Mouse (Mus musculus) liver, adult 2 months (tissue): ENCODE results near the gene Meox1.

Source experiments
- CTCF ChIP-seq: fragments of 200-500 bp; IDR thresholded peaks from 2 replicates; pipeline ENCODE4 v1.5.1; 2011; ENCODE audit warnings: low read depth, low read length, control low read depth
- POLR2A ChIP-seq: fragments of 200-500 bp; IDR thresholded peaks from 2 replicates; pipeline ENCODE4 v1.6.1; 2011; ENCODE audit warnings: low read length, control low read depth; ENCODE audit not compliant: insufficient read depth; ENCODE audit errors: extremely low read depth

DNA sequence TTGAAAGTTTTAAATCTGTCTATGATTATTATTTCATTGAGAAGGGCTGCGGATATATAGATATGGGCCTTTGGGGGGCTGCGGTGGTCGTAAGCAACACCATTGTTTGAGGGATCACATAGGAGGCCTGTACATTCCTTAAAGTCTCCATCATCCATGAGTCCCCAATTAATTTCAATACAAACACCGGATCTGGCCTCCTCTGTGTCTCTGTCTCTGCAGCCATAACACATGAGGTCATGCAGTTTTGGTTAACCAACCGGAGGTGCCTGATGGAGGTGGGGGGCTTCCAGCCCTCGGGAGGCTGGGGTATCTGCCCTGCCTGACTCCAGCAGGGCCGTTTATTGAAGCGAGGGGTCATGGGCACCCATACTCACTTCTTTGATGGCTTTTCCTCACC is 63.6 kb downstream of the Meox1 start:
- TF ChIP-seq CTCF (no peak), POLR2A (no peak)
